Mouse (Mus musculus) cortical plate, adult 2 months (tissue): ENCODE data around the gene Stac3. TPM values are rescaled to one million over a fixed set of nuclear protein-coding genes. Genes with fewer than 3 reads are reported as not detected.

ENCODE experiments used
- H3K27ac ChIP-seq: fragments of 200-500 bp; 2 replicates; pipeline ENCODE4 v1.5.1; 2012; ENCODE audit warnings: low read length, control low read depth, inconsistent platforms; ENCODE audit not compliant: insufficient read depth
- H3K4me1 ChIP-seq: fragments of 200-500 bp; 2 replicates; pipeline ENCODE4 v1.6.1; 2011; ENCODE audit warnings: low read length; ENCODE audit not compliant: control insufficient read depth, insufficient read depth
- H3K4me3 ChIP-seq: fragments of 200-500 bp; 2 replicates; pipeline ENCODE4 v1.5.1; 2011; ENCODE audit warnings: mild to moderate bottlenecking, low read length, control low read depth; ENCODE audit not compliant: insufficient read depth
- CTCF ChIP-seq: fragments of 200-500 bp; IDR thresholded peaks from 2 replicates; pipeline ENCODE4 v1.5.1; 2011; ENCODE audit warnings: mild to moderate bottlenecking, control low read depth, low read length; ENCODE audit not compliant: insufficient read depth; ENCODE audit errors: extremely low read depth
- POLR2A ChIP-seq: fragments of 200-500 bp; IDR thresholded peaks from 2 replicates; pipeline ENCODE4 v1.6.1; 2011; ENCODE audit warnings: mild to moderate bottlenecking, low read length, control low read depth; ENCODE audit not compliant: insufficient read depth; ENCODE audit errors: extremely low read depth
- polyA plus RNA-seq: library from polyadenylated mRNA; depleted of rRNA; stranded (reverse); fragments of >200 nt; gene quantifications from 2 replicates; pipeline ENCODE4 v1.2.3, GENCODE M21; 2012; rRNA removed

Gene Stac3
- polyA plus RNA-seq = 9.5 and 10.6 TPM in 2 replicates

DNA sequence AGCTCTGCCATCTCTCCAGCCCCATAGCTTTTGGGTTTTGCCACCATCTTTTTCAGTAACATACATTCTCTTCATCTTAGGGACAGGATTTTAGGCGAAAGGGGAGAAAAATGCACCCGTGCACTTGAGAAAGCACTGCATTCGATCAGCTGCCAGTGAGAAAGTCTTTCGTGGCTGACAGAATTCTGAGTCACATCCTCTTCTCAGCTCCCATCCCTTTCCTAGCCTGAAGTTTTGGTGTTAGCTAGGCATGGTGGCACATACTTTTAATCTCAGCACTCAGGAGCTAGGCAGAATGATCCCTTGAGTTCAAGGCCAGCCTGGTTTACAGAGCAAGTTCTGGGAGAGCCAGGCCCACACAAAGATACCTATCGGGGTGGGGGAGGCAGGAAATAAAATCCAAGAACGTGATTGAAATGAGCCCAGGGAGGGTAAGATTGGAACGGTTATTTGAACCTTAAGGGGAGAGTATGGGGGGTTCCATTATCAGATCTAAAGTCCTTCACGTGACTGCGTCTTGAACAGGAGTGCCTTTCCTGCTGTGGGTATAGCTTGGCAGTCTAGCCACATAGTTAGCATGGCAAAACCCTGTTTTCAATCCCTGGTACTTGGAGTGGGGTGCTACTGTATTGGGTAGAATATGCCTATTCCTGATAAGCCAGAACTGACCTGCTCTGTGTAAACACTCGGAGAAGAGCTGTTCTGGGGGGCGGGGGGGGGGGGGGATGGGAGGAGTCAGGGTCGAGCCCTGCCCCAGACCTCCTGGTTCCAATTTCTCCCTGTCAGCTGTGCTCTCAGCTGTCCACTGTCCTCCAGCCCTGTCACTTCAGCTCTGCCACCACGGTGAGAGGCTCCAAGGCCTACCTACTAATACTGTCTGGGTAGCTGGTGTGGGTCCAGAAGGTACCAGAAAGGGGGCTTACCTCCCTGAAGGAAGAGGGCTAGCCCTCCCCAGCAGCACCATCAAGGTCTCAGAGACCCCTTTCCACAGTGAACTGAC, at the start of gene Stac3:
Gene Stac3 (plus strand): TSS at position 793 of the 1,000 bp plus-strand sequence.
- H3K4me1 ChIP-seq = peaks cover 1% of the 10 kb centered on the region; the same call in 1 of the 2 replicates
- TF ChIP-seq POLR2A (no peak), CTCF (no peak)

GRCm38 (mm10) chr10:127453701-127454100, 47.8 kb upstream of the Stac3 start:
- H3K4me1 ChIP-seq = no peaks in the 10 kb centered on the region
- no peak for TF ChIP-seq POLR2A
- no peak for TF ChIP-seq CTCF
- no peak overlapping the region for H3K4me3 ChIP-seq
- no peak overlapping the region for H3K27ac ChIP-seq

More for the DNA sequence above, at the start of gene Stac3:
- no peak within 1 kb of the TSS for H3K4me3 ChIP-seq
- H3K27ac ChIP-seq = no peak within 1 kb of the TSS

DNA sequence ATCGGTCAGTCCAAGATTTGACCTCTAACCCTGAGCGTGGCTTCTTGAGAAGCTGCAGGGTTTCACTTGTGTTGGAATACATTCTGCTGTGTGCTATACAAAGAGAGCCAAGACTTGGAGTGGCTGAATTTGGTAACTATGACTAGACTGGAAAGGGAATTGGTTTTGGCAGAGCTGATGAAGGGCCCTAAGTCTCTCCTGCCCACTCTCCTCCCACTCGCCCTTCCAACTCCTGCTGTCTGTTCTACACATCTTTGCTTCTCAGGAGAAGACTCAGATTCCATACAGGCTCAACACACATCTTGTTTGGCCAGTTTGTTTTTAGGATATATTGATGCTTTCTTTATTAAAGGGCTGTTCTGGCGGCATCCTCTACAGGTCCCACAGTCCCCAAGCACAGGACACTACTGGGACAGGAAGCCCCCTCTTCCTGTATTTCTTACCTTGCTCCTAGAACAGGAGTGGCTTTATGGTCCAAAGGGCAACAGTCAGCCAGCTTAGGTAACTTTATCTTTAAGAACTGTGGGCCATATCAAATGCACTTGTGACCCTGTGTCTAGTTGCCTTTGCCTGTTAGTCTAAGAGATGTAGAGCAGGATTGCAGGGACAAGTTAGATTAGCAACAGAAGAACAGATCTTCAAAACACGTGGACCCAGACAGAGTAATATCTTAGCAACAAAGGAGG, 38.9 kb upstream of the Stac3 start:
- TF ChIP-seq CTCF = no peak
- TF ChIP-seq POLR2A = no peak
- Histone ChIP-seq H3K4me3 (no peak overlapping the region), H3K4me1 (no peaks in the 10 kb centered on the region; the same call in 1 of the 2 replicates), H3K27ac (no peak overlapping the region)

- no peaks in the 10 kb centered on the region for H3K4me1 ChIP-seq
- no peak overlapping the region for H3K27ac ChIP-seq
- no peak for TF ChIP-seq POLR2A
- TF ChIP-seq CTCF = no peak
Observed at GRCm38 (mm10) chr10:127471281-127471988, 30.1 kb upstream of the Stac3 start.

GRCm38 (mm10) chr10:127472722-127473121, 28.8 kb upstream of the Stac3 start:
- no peak for TF ChIP-seq POLR2A
- no peak for TF ChIP-seq CTCF
- Histone ChIP-seq H3K4me1 (no peaks in the 10 kb centered on the region), H3K27ac (no peak overlapping the region), H3K4me3 (no peak overlapping the region)

More at GRCm38 (mm10) chr10:127471281-127471988, 30.1 kb upstream of the Stac3 start:
- no peak overlapping the region for H3K4me3 ChIP-seq

DNA sequence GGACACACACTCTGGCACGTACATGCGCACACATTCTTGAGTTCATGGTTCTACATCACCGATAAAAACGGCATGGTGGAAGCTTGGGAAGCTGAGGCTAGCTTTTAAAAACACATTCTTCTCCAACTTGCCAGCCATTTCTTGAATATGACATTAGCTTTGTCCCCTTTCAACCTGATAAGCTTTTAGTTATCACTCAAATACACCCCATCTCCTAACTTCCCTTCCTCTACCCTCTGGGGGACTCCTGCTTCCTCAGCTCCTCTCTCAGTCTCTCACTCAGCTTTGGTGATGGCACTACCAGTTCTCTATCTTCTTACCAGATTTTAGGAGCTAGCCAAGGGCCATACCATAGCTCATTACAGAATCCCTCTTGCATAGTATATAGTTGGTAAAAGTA, 26.3 kb upstream of the Stac3 start:
- TF ChIP-seq CTCF (no peak), POLR2A (no peak)
- no peaks in the 10 kb centered on the region for H3K4me1 ChIP-seq
- no peak overlapping the region for H3K4me3 ChIP-seq
- no peak overlapping the region for H3K27ac ChIP-seq

DNA sequence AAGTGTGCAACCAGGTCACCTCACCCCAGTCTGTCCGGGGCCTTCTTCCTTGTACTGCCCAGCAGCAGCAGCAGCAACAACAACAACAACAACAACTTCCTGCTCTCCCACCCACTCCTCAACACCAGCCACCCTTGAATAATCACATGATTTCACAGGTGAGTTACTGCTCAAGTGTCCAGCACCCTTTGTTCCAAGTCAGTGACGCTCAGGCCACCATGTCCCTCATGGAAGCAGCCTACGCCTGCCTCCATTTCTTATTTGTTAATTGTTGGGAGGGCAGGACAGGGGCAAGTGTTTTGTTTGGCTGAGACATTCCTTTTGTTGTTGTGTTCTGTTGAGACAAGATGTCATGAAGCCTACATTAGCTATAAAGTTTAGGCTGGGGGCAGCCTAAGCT, 24.9 kb upstream of the Stac3 start:
- Histone ChIP-seq H3K27ac (no peak overlapping the region), H3K4me1 (no peaks in the 10 kb centered on the region), H3K4me3 (no peak overlapping the region)
- TF ChIP-seq POLR2A = no peak
- no peak for TF ChIP-seq CTCF

DNA sequence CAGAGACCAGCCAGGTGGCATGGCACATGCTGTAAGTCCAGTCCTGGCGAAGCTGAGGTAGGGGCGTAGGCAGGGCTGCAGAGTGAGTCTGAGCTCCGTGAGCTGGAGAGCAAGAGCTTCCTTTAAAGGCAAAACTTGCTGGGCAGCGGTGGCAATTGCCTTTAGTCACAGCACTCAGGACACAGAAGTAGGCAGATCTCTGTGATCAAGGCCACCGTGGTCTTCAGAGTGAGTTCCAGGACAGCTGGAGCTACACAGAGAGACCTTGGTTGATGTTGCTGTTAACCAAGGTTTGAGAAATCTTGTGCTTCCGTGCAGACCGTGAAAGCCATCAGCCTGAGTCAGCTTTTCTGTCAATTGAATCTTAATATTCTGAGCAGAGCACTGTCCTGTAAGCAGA, 24.2 kb upstream of the Stac3 start:
- no peak for TF ChIP-seq CTCF
- no peak for TF ChIP-seq POLR2A
- Histone ChIP-seq H3K27ac (no peak overlapping the region), H3K4me1 (peaks cover 2% of the 10 kb centered on the region), H3K4me3 (no peak overlapping the region)

DNA sequence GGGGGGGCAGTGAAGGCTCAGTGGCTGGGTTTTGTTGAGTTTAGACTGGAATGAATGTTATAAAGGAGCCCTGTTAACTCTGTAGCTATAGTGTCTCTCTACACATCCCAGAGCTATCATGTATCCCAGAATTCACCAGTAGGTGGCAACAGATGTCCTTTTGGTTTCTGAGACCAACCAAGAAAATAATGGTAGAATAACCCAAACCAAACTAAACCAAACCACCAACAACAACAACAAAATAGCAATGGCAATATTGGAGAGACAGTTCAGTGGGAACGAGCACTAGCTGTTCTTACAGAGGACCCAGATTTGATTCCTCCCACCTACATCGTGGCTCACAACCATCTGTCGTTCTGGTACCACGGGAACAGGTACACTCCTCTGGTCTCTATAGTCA, 22.4 kb upstream of the Stac3 start:
- no peak overlapping the region for H3K4me3 ChIP-seq
- H3K27ac ChIP-seq = no peak overlapping the region
- TF ChIP-seq CTCF = no peak
- no peak for TF ChIP-seq POLR2A
- peaks cover 2% of the 10 kb centered on the region for H3K4me1 ChIP-seq
